Mouse (Mus musculus) cortical plate, adult 2 months (tissue): ENCODE results near the gene Lonrf2. TPM values are rescaled to one million over a fixed set of nuclear protein-coding genes. Genes with fewer than 3 reads are reported as not detected.
A peak's percentile ranks its signal among the peaks of the same experiment; 100 is the strongest.

Experiments
- H3K27ac ChIP-seq: fragments of 200-500 bp; 2 replicates; pipeline ENCODE4 v1.5.1; 2012; ENCODE audit warnings: low read length, control low read depth, inconsistent platforms; ENCODE audit not compliant: insufficient read depth
- H3K4me1 ChIP-seq: fragments of 200-500 bp; 2 replicates; pipeline ENCODE4 v1.6.1; 2011; ENCODE audit warnings: low read length; ENCODE audit not compliant: control insufficient read depth, insufficient read depth
- H3K4me3 ChIP-seq: fragments of 200-500 bp; 2 replicates; pipeline ENCODE4 v1.5.1; 2011; ENCODE audit warnings: mild to moderate bottlenecking, low read length, control low read depth; ENCODE audit not compliant: insufficient read depth
- CTCF ChIP-seq: fragments of 200-500 bp; IDR thresholded peaks from 2 replicates; pipeline ENCODE4 v1.5.1; 2011; ENCODE audit warnings: mild to moderate bottlenecking, control low read depth, low read length; ENCODE audit not compliant: insufficient read depth; ENCODE audit errors: extremely low read depth
- POLR2A ChIP-seq: fragments of 200-500 bp; IDR thresholded peaks from 2 replicates; pipeline ENCODE4 v1.6.1; 2011; ENCODE audit warnings: mild to moderate bottlenecking, low read length, control low read depth; ENCODE audit not compliant: insufficient read depth; ENCODE audit errors: extremely low read depth
- polyA plus RNA-seq: library from polyadenylated mRNA; depleted of rRNA; stranded (reverse); fragments of >200 nt; gene quantifications from 2 replicates; pipeline ENCODE4 v1.2.3, GENCODE M21; 2012

Lonrf2 gene
- polyA plus RNA-seq, 1 experiment, result 60.5 TPM

DNA sequence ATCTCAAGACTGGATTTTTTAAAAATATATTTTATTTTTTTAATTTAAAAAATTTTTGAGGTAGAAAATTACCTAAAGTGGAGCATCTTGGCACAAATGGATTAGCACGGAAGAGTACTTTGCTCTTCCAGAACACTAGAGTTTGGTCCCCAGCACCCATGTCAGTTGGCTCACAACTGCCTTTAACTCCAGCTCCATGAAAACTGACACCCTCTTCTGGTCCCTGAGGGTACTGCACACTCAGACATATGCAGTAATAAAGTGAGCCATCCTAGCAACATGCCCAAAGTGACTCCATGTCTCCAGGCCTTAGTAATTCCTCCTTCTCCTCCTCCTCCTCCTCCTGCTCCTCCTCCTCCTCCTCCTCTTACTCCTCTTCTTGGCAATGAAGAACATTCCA lies 58.2 kb downstream of the Lonrf2 start:
- H3K27ac ChIP-seq, result no peak overlapping the region
- H3K4me1 ChIP-seq, result no peaks in the 10 kb centered on the region
- no peak overlapping the region for H3K4me3 ChIP-seq
- no peak for TF ChIP-seq CTCF
- TF ChIP-seq POLR2A, result no peak

DNA sequence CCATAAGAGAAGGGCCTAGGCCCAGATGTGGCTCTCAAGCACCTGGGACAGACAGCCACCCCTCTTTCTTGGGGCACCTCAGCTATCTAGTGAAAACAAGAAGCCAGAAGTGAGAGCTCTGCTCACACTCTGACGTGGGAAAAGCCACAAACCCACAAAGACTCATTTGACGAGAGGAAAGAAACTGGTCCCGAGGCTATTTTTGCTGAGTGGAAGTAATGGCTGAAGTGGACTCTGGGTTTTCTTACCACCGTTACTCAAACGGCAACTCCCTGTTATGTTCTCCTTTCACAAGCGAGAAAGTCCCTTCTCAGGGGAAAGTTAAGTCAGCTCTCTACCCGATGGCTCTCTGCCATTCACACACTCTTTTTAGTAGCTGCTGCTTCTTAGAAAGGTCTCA lies 59.0 kb downstream of the Lonrf2 start:
- TF ChIP-seq CTCF (no peak), POLR2A (no peak)
- Histone ChIP-seq H3K4me3 (no peak overlapping the region), H3K4me1 (no peaks in the 10 kb centered on the region), H3K27ac (no peak overlapping the region)

DNA sequence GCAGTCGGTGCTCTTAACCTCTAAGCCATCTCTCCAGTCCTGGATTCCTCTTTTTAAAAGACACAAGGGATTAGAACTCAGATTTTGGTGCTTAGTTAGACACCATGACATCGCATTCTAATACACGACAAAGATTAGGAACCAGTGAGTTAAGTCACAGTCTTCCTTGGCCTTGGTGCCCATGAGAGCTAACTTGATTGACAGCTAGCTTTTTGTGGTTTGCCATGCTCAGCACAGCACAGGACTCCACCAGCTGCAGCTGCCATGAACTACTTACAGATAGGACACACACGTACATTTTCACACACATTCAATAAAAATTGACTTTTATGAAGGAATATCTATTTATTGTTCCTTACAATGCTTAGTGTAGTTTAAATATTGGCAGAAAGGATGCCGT lies 60.8 kb downstream of the Lonrf2 start:
- Histone ChIP-seq H3K4me1 (no peaks in the 10 kb centered on the region), H3K4me3 (no peak overlapping the region), H3K27ac (no peak overlapping the region)
- no peak for TF ChIP-seq POLR2A
- TF ChIP-seq CTCF, result no peak

DNA sequence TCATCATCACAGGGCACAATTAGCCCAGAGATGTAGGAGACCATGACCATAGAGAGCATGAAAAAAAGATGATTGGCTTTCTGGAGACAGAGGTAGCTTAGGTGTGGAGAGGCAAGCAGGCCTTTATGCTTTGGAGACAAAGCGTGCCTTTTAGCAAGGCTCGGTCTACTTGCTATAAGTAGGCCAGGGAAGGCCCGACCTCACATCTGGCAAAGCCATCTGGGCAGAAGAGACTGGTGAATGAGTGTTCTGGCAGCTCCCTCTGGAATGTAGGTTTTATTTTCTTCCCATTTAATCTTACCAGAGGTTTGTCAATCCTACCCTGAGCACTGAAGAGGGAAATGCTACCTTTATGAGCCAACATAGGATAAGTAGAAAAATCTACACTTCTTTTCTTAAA lies 65.8 kb downstream of the Lonrf2 start:
- Histone ChIP-seq H3K4me3 (no peak overlapping the region), H3K27ac (no peak overlapping the region)
- TF ChIP-seq POLR2A (no peak), CTCF (no peak)

DNA sequence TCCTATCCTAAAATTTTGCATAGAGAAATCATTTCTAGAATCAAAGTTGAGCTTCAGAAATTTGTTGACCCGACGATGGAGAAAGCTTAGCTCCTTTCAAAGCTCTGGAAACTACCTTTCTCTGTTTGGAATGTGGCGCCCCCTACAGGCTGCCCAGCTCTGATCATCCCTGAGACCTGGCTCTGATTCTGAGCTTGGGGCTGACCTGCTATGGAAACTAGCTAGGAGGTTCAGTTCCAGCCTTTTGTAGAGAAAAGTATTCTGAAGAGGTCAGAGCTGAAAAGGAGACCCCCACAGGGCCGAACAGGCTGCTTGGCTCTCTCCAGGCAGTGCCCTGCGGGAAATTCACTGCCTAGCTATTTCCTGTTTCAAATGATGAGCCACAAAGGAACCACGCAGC lies 66.6 kb downstream of the Lonrf2 start:
- Histone ChIP-seq H3K27ac (no peak overlapping the region), H3K4me1 (no peaks in the 10 kb centered on the region), H3K4me3 (no peak overlapping the region)
- TF ChIP-seq CTCF (peak; percentile 55), POLR2A (no peak)

More for the DNA sequence above, 65.8 kb downstream of the Lonrf2 start:
- no peaks in the 10 kb centered on the region for H3K4me1 ChIP-seq

DNA sequence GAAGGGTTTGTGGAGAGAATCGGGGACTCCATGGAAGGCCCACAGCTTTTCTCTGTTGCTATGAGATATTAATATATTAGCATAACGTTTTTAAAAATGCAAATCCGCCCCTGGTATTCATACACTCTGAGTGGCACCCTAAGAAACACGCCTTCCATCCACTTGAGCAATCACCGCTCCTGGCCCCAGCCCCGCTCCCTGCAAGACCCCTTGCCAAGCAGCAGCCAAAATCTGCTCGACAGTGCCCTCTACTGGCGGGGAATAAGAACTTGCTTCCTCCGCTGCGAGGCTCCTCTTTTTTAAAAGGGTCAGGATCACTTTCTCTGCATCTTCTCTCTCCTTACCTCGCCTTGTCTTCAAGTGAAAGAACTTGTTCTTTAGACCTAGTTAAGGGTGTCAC lies 68.7 kb downstream of the Lonrf2 start:
- Histone ChIP-seq H3K27ac (no peak overlapping the region), H3K4me1 (no peaks in the 10 kb centered on the region), H3K4me3 (no peak overlapping the region)
- TF ChIP-seq POLR2A, result no peak
- TF ChIP-seq CTCF, result peak; percentile 70

DNA sequence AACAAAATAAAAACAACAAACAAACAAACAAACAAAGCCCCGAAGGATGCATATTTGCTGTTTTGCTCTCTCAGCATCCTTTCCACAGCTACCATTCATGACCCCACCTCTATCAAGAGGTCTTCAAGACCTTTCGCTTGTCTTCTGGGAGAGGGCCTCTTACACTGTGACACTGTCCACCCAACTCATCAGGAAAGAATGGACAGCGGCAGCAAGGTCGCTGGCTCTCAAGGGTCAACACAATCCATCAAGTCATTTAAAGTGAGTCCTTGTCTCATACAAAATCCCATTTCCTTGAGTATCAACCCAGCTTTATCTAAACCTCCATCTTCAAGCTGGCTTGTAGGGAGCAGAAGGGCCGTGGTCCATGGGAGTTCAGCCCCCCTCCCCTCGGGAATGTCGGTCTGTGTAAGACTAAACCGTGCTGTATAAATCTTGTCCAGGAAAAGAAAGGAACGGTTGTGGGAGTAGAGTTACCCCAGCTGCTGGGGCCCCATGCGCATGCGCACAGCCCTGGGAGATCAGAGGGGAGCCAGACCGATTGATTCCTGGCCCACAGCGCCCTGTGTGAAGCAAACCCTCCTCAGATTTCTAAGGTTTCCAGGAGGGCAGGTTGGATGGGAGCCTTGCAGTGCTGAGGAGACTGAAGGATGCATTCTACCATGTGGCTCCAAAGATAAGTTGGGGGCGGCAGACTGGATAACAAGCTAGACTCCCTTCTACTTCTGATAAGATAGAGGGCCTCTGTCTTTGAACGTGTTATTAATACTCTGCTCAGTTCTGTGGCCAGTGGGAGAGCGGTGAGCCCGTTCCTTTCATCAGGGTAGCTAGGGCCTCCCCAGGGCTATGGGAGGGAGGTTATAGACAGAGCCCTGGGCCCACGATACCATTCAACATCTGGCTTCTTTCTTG lies 69.6 kb downstream of the Lonrf2 start:
- H3K4me1 ChIP-seq, result no peaks in the 10 kb centered on the region
- no peak overlapping the region for H3K4me3 ChIP-seq
- TF ChIP-seq CTCF (no peak), POLR2A (no peak)
- H3K27ac ChIP-seq, result no peak overlapping the region

DNA sequence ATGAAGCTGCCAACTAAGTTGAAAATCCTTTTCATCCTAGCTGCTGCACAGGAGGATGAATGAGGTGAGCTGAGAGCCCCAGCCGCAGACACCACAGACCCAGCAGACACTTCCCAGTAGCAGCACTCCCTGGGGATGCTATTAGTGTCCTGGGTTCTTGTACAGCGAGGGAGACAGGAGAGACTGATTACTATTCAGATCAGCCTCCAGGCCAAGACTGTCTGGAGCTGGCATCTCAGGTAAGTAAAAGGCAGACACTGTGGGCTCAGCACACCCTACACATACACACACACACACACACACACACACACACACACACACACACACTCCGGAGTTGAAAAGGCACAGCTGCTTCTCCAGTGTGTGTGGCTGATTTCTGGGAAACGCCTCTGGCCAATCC lies 70.3 kb downstream of the Lonrf2 start:
- Histone ChIP-seq H3K4me3 (no peak overlapping the region), H3K4me1 (no peaks in the 10 kb centered on the region), H3K27ac (no peak overlapping the region)
- no peak for TF ChIP-seq POLR2A
- TF ChIP-seq CTCF, result no peak

DNA sequence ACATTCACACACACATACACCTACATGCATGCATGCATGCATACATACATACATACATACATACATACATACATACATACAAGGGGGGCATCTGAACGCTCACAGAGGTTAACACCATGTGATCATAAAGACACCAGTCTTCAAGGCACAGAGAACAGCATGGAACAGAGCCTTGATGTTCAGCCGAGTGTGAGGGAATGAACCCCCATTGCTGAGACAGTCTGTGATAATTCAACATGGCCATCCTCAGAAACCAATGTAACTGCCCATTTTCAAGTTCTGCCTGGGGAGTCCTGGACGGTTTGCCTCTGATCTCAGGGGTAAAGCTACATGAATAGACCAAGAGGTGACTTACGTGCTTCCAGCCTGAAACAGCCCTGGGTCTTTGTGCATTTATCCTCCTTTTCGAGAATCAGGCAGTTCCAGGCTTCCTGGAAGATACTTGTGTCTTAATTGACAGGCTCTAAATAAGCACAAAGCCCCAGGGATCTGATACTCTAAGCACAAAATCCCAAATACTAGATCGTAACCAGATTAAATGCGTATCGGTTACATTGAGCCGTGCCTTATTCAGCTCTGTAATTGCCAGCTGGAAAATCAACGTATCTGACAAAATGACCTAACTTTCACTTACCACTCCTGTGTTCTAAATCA lies 72.4 kb downstream of the Lonrf2 start:
- Histone ChIP-seq H3K4me1 (no peaks in the 10 kb centered on the region), H3K4me3 (no peak overlapping the region), H3K27ac (no peak overlapping the region)
- TF ChIP-seq CTCF (no peak), POLR2A (no peak)

DNA sequence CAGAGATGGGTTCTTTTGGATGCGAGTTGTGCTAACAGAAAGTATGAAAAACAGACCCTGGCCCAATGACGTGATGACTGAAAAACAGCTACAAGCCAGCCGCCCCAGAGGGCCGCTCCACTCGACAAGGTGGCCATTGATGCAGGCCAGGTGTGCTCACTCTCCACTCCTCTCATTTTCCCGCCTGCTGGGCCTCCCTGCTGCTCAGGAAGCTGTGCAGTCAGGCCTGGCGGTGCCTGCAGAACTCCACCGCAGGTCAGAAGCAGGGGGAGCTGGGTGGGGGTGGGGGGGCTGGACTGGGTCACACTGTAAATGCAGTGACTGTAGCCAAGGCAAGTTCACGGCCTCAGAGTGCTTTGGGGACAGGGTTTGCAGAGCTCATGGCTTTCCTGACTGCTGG lies 76.1 kb downstream of the Lonrf2 start:
- TF ChIP-seq POLR2A (no peak), CTCF (no peak)
- Histone ChIP-seq H3K4me1 (no peaks in the 10 kb centered on the region), H3K4me3 (no peak overlapping the region)

More for the DNA sequence above, 76.1 kb downstream of the Lonrf2 start:
- no peak overlapping the region for H3K27ac ChIP-seq
